20 mouse cellular contexts compared by ENCODE assay signal in genomic region chr4:43591961-43592360, GRCm38 (mm10). TPM values are rescaled to one million over a fixed set of nuclear protein-coding genes. Genes with fewer than 3 reads are reported as not detected.
"Had no signal": no experiment of that assay in that cellular context is flagged by ENCODE, and none has a peak within 500 bp of the region (broad histone marks: within the 10 kb centered on the region; RNA-seq: fewer than 3 reads in every experiment).

No protein-coding gene starts in this region.

- H3K9ac ChIP-seq: liver, embryonic 15.5 days; lung, embryonic 14.5 days; midbrain, embryonic 12.5 days; neural tube, embryonic 13.5 days; neural tube, embryonic 15.5 days had no signal

- H3K36me3 ChIP-seq: liver, embryonic 15.5 days; midbrain, embryonic 12.5 days; neural tube, embryonic 13.5 days; neural tube, embryonic 15.5 days had no signal

- H3K9me3 ChIP-seq: liver, embryonic 15.5 days; midbrain, embryonic 12.5 days; neural tube, embryonic 13.5 days; neural tube, embryonic 15.5 days had no signal

- H3K4me3 ChIP-seq: liver, embryonic 15.5 days; midbrain, embryonic 12.5 days; myocyte; neural tube, embryonic 13.5 days; neural tube, embryonic 15.5 days had no signal

- DNase-seq: lung, adult 18-20 months; lung, embryonic 14.5 days; lung, postnatal 10 days; lung, postnatal 4 days; midbrain, embryonic 14.5 days; retina, postnatal 1 day; right cerebral cortex, adult 18-20 months; right cerebral cortex, postnatal 25 days; right cerebral cortex, postnatal 4 days; spleen, adult 18-20 months; thymus, adult 18-20 months; thymus, postnatal 14 days; thymus, postnatal 36 days had no signal

- H3K27me3 ChIP-seq: liver, embryonic 15.5 days; midbrain, embryonic 12.5 days; neural tube, embryonic 13.5 days; neural tube, embryonic 15.5 days had no signal

- H3K4me1 ChIP-seq: midbrain, embryonic 12.5 days; neural tube, embryonic 13.5 days; neural tube, embryonic 15.5 days had no signal

- ATAC-seq: midbrain, embryonic 16.5 days had no signal

- H3K27ac ChIP-seq: liver, embryonic 15.5 days; midbrain, embryonic 12.5 days; neural tube, embryonic 13.5 days; neural tube, embryonic 15.5 days had no signal

- H3K4me2 ChIP-seq: liver, embryonic 15.5 days; lung, embryonic 14.5 days; midbrain, embryonic 12.5 days; neural tube, embryonic 13.5 days; neural tube, embryonic 15.5 days had no signal

RNA-seq across cellular contexts. Expression of gene Msmp, which starts 7.7 kb away (rescaled TPM):
- polyA plus RNA-seq: liver, embryonic 15.5 days; lung, embryonic 14.5 days; myocyte; neural tube, embryonic 13.5 days; small intestine, adult 2 months had no signal
